Mouse (Mus musculus): Measurements from ENCODE around the gene Egfem1. TPM values are rescaled to one million over a fixed set of nuclear protein-coding genes. Genes with fewer than 3 reads are reported as not detected.

The Egfem1 gene
- total and polyA plus RNA-seq, 2 experiments = 0.48 to 1.5 TPM

DNA sequence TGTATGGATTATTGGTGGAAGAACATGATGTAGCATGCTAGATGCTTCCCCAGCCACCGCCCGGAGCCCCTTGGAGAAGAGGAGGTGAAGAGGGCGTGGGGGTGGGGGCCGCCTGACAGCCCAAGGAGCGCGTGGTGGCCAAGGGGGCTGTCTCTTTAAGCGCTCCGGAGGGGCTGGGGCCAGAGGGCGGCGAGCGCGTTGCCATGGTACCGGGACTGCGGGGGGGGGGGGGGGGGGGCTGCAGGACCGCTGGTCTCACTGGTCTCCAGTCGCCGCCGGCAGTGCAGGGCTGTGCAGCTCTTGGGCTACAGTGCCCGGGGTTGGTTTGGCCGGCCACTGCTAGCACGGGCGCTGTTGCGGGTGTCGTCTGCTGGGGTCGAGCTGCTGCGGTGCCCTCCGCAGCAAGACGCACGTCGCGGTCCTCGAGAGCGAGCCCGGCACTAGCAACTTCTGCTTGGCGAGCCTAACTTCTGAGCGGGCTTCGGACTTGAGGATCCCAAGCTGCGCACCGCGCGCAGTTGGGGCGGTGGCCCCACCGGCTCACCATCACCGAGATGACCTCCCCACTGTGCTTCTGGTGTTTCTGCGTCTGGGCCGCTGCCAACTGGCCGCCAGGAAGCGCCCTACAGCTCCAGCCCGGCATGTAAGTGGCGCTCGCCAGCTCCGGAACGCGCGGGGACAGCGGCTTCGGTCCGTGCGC lies 623 bp downstream of the Egfem1 start:
- TF ChIP-seq CTCF (IDR thresholded peaks at IDR 0.05; ENCODE audit: low read depth, low read length) (no peak), POLR2A (IDR thresholded peaks at IDR 0.05; ENCODE audit: extremely low read depth, insufficient read depth, low read length) (no peak)
- 2% methylated on average over 55 of the region's 59 CpGs for WGBS
- no peak for DNase-seq (ENCODE audit: extremely low read depth, low read depth, low spot score)
- no peaks in the 10 kb centered on the region for H3K79me2 ChIP-seq (ENCODE audit: control insufficient read depth, insufficient read depth, low read length)
- H3K4me3 ChIP-seq (ENCODE audit: insufficient read depth, low read depth, low read length) = peak overlapping the region; percentile 53
- no peaks in the 10 kb centered on the region for H3K36me3 ChIP-seq (ENCODE audit: control insufficient read depth, insufficient read depth, low read length)
- no peak overlapping the region for H3K27ac ChIP-seq (replicated peaks; ENCODE audit: insufficient read depth, low read depth, low read length)
- H3K9ac ChIP-seq (ENCODE audit: low read depth, low read length) = 0 out of 2 replicates have a peak overlapping the region, but pooled peaks have one; percentile 34
- no peaks in the 10 kb centered on the region for H3K4me1 ChIP-seq (ENCODE audit: control insufficient read depth, insufficient read depth, low read length)
- H3K27me3 ChIP-seq (ENCODE audit: control insufficient read depth, insufficient read depth, low read length) = peaks cover 10% of the 10 kb centered on the region; the same call in 1 of the 2 replicates

DNA sequence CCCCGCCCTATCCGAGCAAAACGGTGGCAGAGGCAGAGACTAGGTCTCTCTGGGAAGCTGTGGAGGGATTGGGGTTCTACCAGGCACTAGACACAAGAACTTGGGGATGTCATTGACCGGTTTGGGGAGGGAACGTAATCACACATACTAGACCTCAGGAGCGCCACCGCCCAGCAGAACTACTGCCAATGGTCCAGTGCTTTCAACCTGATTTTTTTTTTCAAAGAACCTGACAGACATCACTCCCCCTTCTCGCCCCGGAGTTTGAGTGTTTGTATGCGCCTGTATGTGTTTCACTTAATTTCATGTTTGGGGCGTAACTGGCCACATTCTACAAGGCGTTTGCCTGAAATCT lies 1.1 kb downstream of the Egfem1 start:
- H3K27ac ChIP-seq (replicated peaks; ENCODE audit: insufficient read depth, low read depth, low read length) = no peak overlapping the region
- peak overlapping the region; percentile 53 for H3K4me3 ChIP-seq (ENCODE audit: insufficient read depth, low read depth, low read length)
- H3K4me1 ChIP-seq (ENCODE audit: control insufficient read depth, insufficient read depth, low read length) = no peaks in the 10 kb centered on the region
- no peak overlapping the region for H3K9ac ChIP-seq (ENCODE audit: low read depth, low read length)
- H3K27me3 ChIP-seq (ENCODE audit: control insufficient read depth, insufficient read depth, low read length) = peaks cover 10% of the 10 kb centered on the region; the same call in 1 of the 2 replicates
- DNase-seq (ENCODE audit: extremely low read depth, low read depth, low spot score) = no peak
- no peak for TF ChIP-seq CTCF (IDR thresholded peaks at IDR 0.05; ENCODE audit: low read depth, low read length)
- TF ChIP-seq POLR2A (IDR thresholded peaks at IDR 0.05; ENCODE audit: extremely low read depth, insufficient read depth, low read length) = no peak
- H3K36me3 ChIP-seq (ENCODE audit: control insufficient read depth, insufficient read depth, low read length) = no peaks in the 10 kb centered on the region
- no peaks in the 10 kb centered on the region for H3K79me2 ChIP-seq (ENCODE audit: control insufficient read depth, insufficient read depth, low read length)
- 9% methylated on average over 12 of the region's 12 CpGs for WGBS

DNA sequence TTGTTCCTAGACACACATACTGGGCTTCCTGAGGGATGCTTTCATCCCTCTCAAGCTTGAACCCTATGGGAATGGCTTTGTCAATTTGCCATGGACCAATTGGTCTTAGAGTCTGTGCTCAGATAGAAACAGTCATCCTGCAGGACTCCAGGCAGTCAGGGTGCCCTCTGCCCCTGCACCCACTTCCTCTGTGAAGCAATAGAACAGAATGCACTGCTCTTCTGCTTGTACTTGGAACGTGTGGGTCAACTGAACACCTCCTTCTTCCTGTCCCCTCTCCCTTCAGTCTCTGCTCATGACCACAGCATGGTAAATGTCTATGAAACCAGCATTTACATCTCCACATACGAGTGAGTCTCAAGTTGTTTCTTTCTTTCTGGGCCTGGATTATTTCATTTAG lies 16.6 kb downstream of the Egfem1 start:
- no peak for DNase-seq (ENCODE audit: extremely low read depth, low read depth, low spot score)
- H3K36me3 ChIP-seq (ENCODE audit: control insufficient read depth, insufficient read depth, low read length) = no peaks in the 10 kb centered on the region
- H3K4me3 ChIP-seq (ENCODE audit: insufficient read depth, low read depth, low read length) = no peak overlapping the region
- TF ChIP-seq POLR2A (IDR thresholded peaks at IDR 0.05; ENCODE audit: extremely low read depth, insufficient read depth, low read length) = no peak
- no peak for TF ChIP-seq CTCF (IDR thresholded peaks at IDR 0.05; ENCODE audit: low read depth, low read length)
- no peaks in the 10 kb centered on the region for H3K4me1 ChIP-seq (ENCODE audit: control insufficient read depth, insufficient read depth, low read length)
- no peaks in the 10 kb centered on the region for H3K79me2 ChIP-seq (ENCODE audit: control insufficient read depth, insufficient read depth, low read length)
- H3K27ac ChIP-seq (replicated peaks; ENCODE audit: insufficient read depth, low read depth, low read length) = no peak overlapping the region
- no peak overlapping the region for H3K9ac ChIP-seq (ENCODE audit: low read depth, low read length)
- no peaks in the 10 kb centered on the region for H3K27me3 ChIP-seq (ENCODE audit: control insufficient read depth, insufficient read depth, low read length)
- 41% methylated on average over 2 of the region's 2 CpGs for WGBS

GRCm38 (mm10) chr3:29106016-29106723 lies 24.3 kb downstream of the Egfem1 start:
- no peak for DNase-seq (ENCODE audit: extremely low read depth, low read depth, low spot score)
- TF ChIP-seq POLR2A (IDR thresholded peaks at IDR 0.05; ENCODE audit: extremely low read depth, insufficient read depth, low read length) (no peak), CTCF (IDR thresholded peaks at IDR 0.05; ENCODE audit: low read depth, low read length) (no peak)
- Histone ChIP-seq H3K27me3 (ENCODE audit: control insufficient read depth, insufficient read depth, low read length) (no peaks in the 10 kb centered on the region), H3K79me2 (ENCODE audit: control insufficient read depth, insufficient read depth, low read length) (no peaks in the 10 kb centered on the region), H3K36me3 (ENCODE audit: control insufficient read depth, insufficient read depth, low read length) (no peaks in the 10 kb centered on the region), H3K27ac (replicated peaks; ENCODE audit: insufficient read depth, low read depth, low read length) (no peak overlapping the region), H3K9ac (ENCODE audit: low read depth, low read length) (no peak overlapping the region), H3K4me3 (ENCODE audit: insufficient read depth, low read depth, low read length) (no peak overlapping the region), H3K4me1 (ENCODE audit: control insufficient read depth, insufficient read depth, low read length) (no peaks in the 10 kb centered on the region)
- WGBS = 75% methylated on average over 3 of the region's 3 CpGs

DNA sequence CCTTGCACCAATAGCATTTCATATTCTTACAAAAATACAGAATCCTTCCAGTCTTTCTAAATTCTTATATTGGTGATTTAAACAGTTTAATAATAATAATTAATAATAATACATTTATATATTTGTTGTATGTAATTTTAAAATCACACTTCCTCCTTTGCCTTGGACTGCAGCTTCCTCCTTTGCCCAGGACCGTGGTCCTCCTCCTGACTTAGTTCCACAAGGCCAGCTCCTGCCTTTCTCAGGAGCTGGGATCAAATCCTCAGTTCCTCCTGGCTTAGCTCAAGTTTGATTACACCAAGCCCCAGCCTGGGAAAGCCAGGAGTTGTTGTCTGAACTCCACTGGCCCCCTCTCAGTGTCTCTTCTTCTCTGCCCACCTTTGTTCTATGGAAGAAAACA lies 25.3 kb downstream of the Egfem1 start:
- Histone ChIP-seq H3K4me3 (ENCODE audit: insufficient read depth, low read depth, low read length) (no peak overlapping the region), H3K27ac (replicated peaks; ENCODE audit: insufficient read depth, low read depth, low read length) (no peak overlapping the region), H3K36me3 (ENCODE audit: control insufficient read depth, insufficient read depth, low read length) (no peaks in the 10 kb centered on the region), H3K4me1 (ENCODE audit: control insufficient read depth, insufficient read depth, low read length) (no peaks in the 10 kb centered on the region), H3K79me2 (ENCODE audit: control insufficient read depth, insufficient read depth, low read length) (no peaks in the 10 kb centered on the region), H3K9ac (ENCODE audit: low read depth, low read length) (no peak overlapping the region), H3K27me3 (ENCODE audit: control insufficient read depth, insufficient read depth, low read length) (no peaks in the 10 kb centered on the region)
- DNase-seq (ENCODE audit: extremely low read depth, low read depth, low spot score) = no peak
- 64% methylated on average over 1 of the region's 1 CpGs for WGBS
- no peak for TF ChIP-seq CTCF (IDR thresholded peaks at IDR 0.05; ENCODE audit: low read depth, low read length)
- no peak for TF ChIP-seq POLR2A (IDR thresholded peaks at IDR 0.05; ENCODE audit: extremely low read depth, insufficient read depth, low read length)

DNA sequence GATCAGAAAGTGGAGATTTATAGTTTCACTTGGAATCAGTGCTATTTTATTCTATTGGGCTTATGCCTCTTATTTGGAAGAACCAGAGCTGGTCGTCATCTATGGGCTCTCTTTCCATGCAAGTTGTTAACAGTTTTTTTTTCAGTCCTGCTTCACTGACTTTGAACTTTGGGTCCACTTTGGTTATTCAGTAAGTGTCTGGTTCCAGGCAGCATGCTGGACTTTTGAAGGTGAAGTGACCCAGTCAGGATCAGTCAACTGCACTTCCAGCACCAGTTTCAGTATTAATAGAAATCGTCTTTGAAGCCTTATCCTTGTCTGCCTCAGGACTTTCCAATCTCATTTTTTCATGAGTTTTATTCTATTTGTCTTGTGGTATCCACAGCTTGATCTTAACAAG lies 28.5 kb downstream of the Egfem1 start:
- TF ChIP-seq CTCF (IDR thresholded peaks at IDR 0.05; ENCODE audit: low read depth, low read length) = no peak
- TF ChIP-seq POLR2A (IDR thresholded peaks at IDR 0.05; ENCODE audit: extremely low read depth, insufficient read depth, low read length) = no peak

More for the DNA sequence above, 28.5 kb downstream of the Egfem1 start:
- Histone ChIP-seq H3K36me3 (ENCODE audit: control insufficient read depth, insufficient read depth, low read length) (no peaks in the 10 kb centered on the region), H3K27me3 (ENCODE audit: control insufficient read depth, insufficient read depth, low read length) (no peaks in the 10 kb centered on the region), H3K79me2 (ENCODE audit: control insufficient read depth, insufficient read depth, low read length) (no peaks in the 10 kb centered on the region), H3K4me3 (ENCODE audit: insufficient read depth, low read depth, low read length) (no peak overlapping the region), H3K9ac (ENCODE audit: low read depth, low read length) (no peak overlapping the region), H3K4me1 (ENCODE audit: control insufficient read depth, insufficient read depth, low read length) (no peaks in the 10 kb centered on the region), H3K27ac (replicated peaks; ENCODE audit: insufficient read depth, low read depth, low read length) (no peak overlapping the region)
- 56% methylated on average over 2 of the region's 2 CpGs for WGBS
- peak; percentile 60 for DNase-seq (ENCODE audit: extremely low read depth, low read depth, low spot score)

Data from liver, adult 2 months (tissue).